Mouse (Mus musculus): ENCODE results near the gene Gmppa. TPM values are rescaled to one million over a fixed set of nuclear protein-coding genes. Genes with fewer than 3 reads are reported as not detected.

The Gmppa gene
- polyA plus RNA-seq, 1 experiment, result 98.2 TPM

DNA sequence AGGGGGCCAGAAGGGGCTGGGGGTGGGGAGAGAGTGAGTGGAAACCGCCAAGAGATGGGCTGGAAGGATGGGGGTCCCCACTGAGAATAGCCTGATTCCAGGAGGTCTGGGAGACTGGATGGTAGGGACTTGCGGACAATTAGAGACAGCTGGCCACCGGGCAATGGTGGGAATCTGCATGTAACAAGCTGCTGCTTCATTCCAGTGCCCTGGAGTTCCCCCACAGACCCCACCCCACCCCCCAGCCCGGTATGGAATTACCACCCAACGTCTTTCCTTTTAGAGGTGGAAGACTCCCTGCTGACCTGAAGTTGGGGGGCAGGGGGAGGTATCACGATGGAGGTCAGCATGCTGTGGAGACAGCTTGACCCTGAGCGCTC, 12.3 kb downstream of the Gmppa start:
- TF ChIP-seq CTCF (IDR thresholded peaks at IDR 0.05; ENCODE audit: control insufficient read depth, insufficient read depth, insufficient replicate concordance, low read depth, low read length) (no peak), POLR2A (IDR thresholded peaks at IDR 0.05; ENCODE audit: control insufficient read depth, low read depth, low read length) (no peak)
- H3K36me3 ChIP-seq (ENCODE audit: control insufficient read depth, insufficient read depth, low read length), result no peaks in the 10 kb centered on the region
- peaks cover 17% of the 10 kb centered on the region for H3K4me1 ChIP-seq (ENCODE audit: control insufficient read depth, insufficient read depth, low read length)
- H3K27me3 ChIP-seq (ENCODE audit: control insufficient read depth, insufficient read depth, low read length), result 0 out of 2 replicates have a peak, but pooled peaks cover 2% of the 10 kb centered on the region
- no peak overlapping the region for H3K27ac ChIP-seq (ENCODE audit: control insufficient read depth, insufficient read depth, low read depth, low read length)
- H3K4me3 ChIP-seq (ENCODE audit: control insufficient read depth, low read depth, low read length), result no peak overlapping the region

DNA sequence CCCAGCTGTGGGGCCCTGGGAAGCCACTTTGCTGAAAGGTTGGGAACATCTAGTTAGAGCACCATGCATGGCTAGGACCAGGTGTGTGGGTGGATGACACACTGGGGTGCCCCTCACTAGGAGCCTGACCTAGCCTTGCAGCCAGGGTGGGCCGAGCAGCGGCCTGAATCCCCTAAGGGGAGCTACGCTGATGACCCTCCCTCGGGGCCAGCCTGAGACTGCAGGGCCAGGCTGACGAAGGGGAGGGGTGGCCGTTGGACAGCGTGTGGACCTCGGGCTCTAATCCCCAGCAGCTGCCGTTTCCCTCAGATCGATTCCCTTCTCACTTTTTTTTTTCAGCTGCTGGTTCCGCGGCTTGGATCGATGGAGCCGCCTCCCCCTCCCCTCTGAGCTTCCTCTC, 13.2 kb downstream of the Gmppa start:
- H3K36me3 ChIP-seq (ENCODE audit: control insufficient read depth, insufficient read depth, low read length), result no peaks in the 10 kb centered on the region
- 0 out of 2 replicates have a peak, but pooled peaks cover 2% of the 10 kb centered on the region for H3K27me3 ChIP-seq (ENCODE audit: control insufficient read depth, insufficient read depth, low read length)
- no peak overlapping the region for H3K4me3 ChIP-seq (ENCODE audit: control insufficient read depth, low read depth, low read length)
- TF ChIP-seq CTCF (IDR thresholded peaks at IDR 0.05; ENCODE audit: control insufficient read depth, insufficient read depth, insufficient replicate concordance, low read depth, low read length) (no peak), POLR2A (IDR thresholded peaks at IDR 0.05; ENCODE audit: control insufficient read depth, low read depth, low read length) (no peak)
- H3K4me1 ChIP-seq (ENCODE audit: control insufficient read depth, insufficient read depth, low read length), result peaks cover 17% of the 10 kb centered on the region
- no peak overlapping the region for H3K27ac ChIP-seq (ENCODE audit: control insufficient read depth, insufficient read depth, low read depth, low read length)

DNA sequence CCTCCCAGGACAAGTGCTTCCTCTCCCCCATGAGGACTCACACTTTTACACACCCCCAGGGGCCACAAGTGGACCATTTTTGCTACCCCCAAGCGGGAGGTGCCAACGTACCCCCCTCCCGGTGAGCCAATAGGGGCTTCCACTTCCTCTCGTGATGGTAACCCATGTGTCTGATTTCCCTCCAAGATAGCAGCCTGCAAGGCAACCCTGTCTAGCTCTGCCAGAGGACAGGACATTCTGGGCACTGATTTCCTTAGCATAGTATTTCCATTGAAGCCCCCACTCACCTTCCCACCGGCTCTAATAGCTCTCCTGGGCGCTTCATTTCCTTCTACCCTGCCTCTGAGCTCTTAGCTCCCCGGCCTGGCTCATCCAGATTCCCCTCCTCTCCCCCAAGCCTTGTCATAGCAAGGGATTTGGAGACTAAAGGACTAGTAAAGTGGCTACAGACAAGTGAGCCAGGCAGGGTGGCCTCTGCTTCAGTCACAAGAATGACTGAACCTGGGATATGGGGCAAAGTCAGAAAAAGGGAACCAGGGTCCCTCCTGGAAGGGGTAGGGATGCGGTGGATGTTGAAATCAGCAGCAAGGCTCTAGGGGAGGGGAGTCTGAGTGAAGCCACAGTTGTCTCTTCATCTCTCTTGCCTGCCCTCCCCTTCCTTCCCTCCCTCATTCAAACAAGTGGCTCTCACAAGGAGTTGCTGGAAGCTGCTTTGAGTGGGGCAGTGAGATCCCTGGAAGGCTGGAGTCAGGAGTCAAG, 13.8 kb downstream of the Gmppa start:
- no peak overlapping the region for H3K4me3 ChIP-seq (ENCODE audit: control insufficient read depth, low read depth, low read length)

DNA sequence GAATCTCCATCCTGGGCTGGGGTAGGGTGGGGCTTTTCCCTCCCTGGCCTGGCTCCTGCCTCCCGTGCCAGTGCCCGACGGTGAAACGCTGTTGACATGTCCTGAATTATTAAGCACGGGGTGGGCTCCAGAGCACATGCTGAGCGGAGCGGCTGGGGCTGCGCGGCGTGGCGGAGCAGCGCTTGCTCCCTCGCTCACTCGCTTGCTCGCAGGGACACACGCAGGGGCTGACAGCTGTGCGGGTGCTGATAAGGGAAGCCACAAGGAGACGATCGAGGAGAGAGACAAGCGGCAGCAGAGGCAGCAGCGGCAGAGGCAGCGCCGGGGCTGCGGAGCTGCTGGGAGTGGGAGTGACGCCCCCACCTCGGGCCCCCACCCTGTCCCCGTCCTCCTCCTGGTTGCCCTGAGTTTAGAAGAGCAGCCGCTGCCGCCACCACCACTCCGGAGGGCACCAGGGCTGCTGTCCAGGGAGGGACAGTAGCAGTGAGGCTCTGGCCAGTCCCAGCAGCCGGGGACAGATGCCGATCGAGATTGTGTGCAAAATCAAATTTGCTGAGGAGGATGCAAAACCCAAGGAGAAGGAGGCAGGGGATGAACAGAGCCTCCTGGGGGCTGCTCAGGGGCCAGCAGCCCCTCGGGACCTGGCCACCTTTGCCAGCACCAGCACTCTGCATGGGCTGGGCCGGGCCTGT, 14.7 kb downstream of the Gmppa start, which contains the start of gene Asic4:
Gene Asic4 (plus strand): TSS at position 123 of the 692 bp plus-strand sequence.
- H3K27ac ChIP-seq (ENCODE audit: control insufficient read depth, insufficient read depth, low read depth, low read length), result no peak within 1 kb of the TSS
- H3K4me3 ChIP-seq (ENCODE audit: control insufficient read depth, low read depth, low read length), result no peak within 1 kb of the TSS
- no peaks in the 10 kb centered on the region for H3K36me3 ChIP-seq (ENCODE audit: control insufficient read depth, insufficient read depth, low read length)
- no peak for TF ChIP-seq CTCF (IDR thresholded peaks at IDR 0.05; ENCODE audit: control insufficient read depth, insufficient read depth, insufficient replicate concordance, low read depth, low read length)
- TF ChIP-seq POLR2A (IDR thresholded peaks at IDR 0.05; ENCODE audit: control insufficient read depth, low read depth, low read length), result no peak
- peaks cover 14% of the 10 kb centered on the region for H3K4me1 ChIP-seq (ENCODE audit: control insufficient read depth, insufficient read depth, low read length)
- 0 out of 2 replicates have a peak, but pooled peaks cover 2% of the 10 kb centered on the region for H3K27me3 ChIP-seq (ENCODE audit: control insufficient read depth, insufficient read depth, low read length)

More for the DNA sequence above, 13.8 kb downstream of the Gmppa start:
- Histone ChIP-seq H3K27me3 (ENCODE audit: control insufficient read depth, insufficient read depth, low read length) (0 out of 2 replicates have a peak, but pooled peaks cover 2% of the 10 kb centered on the region), H3K4me1 (ENCODE audit: control insufficient read depth, insufficient read depth, low read length) (peaks cover 17% of the 10 kb centered on the region), H3K36me3 (ENCODE audit: control insufficient read depth, insufficient read depth, low read length) (no peaks in the 10 kb centered on the region), H3K27ac (ENCODE audit: control insufficient read depth, insufficient read depth, low read depth, low read length) (no peak overlapping the region)
- TF ChIP-seq POLR2A (IDR thresholded peaks at IDR 0.05; ENCODE audit: control insufficient read depth, low read depth, low read length), result no peak
- TF ChIP-seq CTCF (IDR thresholded peaks at IDR 0.05; ENCODE audit: control insufficient read depth, insufficient read depth, insufficient replicate concordance, low read depth, low read length), result no peak

DNA sequence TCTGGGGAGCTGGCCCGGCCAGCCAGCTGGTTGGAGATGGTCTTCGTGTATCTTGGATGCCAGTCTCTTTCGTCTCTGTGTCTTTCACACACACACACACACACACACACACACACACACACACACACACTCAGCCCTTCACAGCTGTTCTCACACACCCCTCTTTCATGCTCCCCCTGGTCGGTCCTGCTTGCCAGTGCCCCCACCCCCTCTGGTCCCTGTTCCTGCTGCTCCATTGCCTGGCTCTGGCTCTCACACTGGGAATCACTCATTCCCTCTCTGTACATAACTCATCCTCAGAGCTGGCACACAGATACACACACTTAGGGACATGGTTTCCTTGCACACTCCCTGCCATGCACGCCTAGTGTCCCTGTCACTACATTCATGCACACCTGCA, 16.2 kb downstream of the Gmppa start:
- H3K4me3 ChIP-seq (ENCODE audit: control insufficient read depth, low read depth, low read length), result no peak overlapping the region
- H3K36me3 ChIP-seq (ENCODE audit: control insufficient read depth, insufficient read depth, low read length), result no peaks in the 10 kb centered on the region
- TF ChIP-seq CTCF (IDR thresholded peaks at IDR 0.05; ENCODE audit: control insufficient read depth, insufficient read depth, insufficient replicate concordance, low read depth, low read length) (no peak), POLR2A (IDR thresholded peaks at IDR 0.05; ENCODE audit: control insufficient read depth, low read depth, low read length) (no peak)
- H3K4me1 ChIP-seq (ENCODE audit: control insufficient read depth, insufficient read depth, low read length), result peaks cover 5% of the 10 kb centered on the region
- H3K27me3 ChIP-seq (ENCODE audit: control insufficient read depth, insufficient read depth, low read length), result 0 out of 2 replicates have a peak, but pooled peaks cover 2% of the 10 kb centered on the region
- H3K27ac ChIP-seq (ENCODE audit: control insufficient read depth, insufficient read depth, low read depth, low read length), result no peak overlapping the region

DNA sequence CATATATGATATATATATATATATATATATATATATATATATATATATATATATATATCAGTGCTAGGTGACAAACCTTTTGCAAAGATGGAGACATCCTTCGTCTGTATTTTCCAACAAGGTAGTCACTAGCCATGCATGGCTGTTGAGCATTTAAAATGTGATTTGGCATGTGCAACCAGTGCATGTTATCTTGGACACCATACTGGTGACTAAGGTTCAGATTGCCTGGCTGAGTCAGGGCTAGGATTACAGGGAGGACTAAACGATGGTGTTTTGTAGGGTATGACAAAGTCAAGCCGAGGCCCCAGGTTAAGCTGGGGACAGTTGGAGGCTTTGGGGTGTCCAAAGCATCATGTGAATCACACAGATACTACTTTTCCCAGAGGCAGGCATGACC, 19.7 kb downstream of the Gmppa start:
- peaks cover 12% of the 10 kb centered on the region for H3K4me1 ChIP-seq (ENCODE audit: control insufficient read depth, insufficient read depth, low read length)
- no peak overlapping the region for H3K27ac ChIP-seq (ENCODE audit: control insufficient read depth, insufficient read depth, low read depth, low read length)
- TF ChIP-seq POLR2A (IDR thresholded peaks at IDR 0.05; ENCODE audit: control insufficient read depth, low read depth, low read length) (no peak), CTCF (IDR thresholded peaks at IDR 0.05; ENCODE audit: control insufficient read depth, insufficient read depth, insufficient replicate concordance, low read depth, low read length) (no peak)
- H3K4me3 ChIP-seq (ENCODE audit: control insufficient read depth, low read depth, low read length), result no peak overlapping the region
- H3K27me3 ChIP-seq (ENCODE audit: control insufficient read depth, insufficient read depth, low read length), result no peaks in the 10 kb centered on the region; the same call in 1 of the 2 replicates
- no peaks in the 10 kb centered on the region for H3K36me3 ChIP-seq (ENCODE audit: control insufficient read depth, insufficient read depth, low read length)

DNA sequence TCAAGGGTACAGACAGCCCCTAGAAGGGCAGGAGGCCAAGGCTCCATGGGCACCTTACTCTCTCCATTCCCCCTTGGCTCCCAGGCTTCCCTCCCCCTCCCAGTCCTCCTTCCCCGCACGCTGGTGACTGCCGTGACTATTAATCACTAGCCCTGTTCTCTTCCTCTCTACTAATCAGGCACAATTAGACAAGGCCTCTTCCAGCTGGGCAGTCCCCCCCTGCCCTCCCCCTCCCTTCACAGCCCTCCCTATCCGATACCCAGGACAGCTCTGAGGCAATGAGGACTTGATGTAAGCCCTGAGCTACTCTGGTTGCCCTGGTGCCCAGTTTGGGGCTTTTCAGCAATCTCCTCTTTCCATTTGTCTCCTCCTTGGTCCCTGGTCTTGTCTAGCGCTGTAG, 20.2 kb downstream of the Gmppa start:
- Histone ChIP-seq H3K27me3 (ENCODE audit: control insufficient read depth, insufficient read depth, low read length) (no peaks in the 10 kb centered on the region; the same call in 1 of the 2 replicates), H3K4me1 (ENCODE audit: control insufficient read depth, insufficient read depth, low read length) (peaks cover 10% of the 10 kb centered on the region)
- TF ChIP-seq CTCF (IDR thresholded peaks at IDR 0.05; ENCODE audit: control insufficient read depth, insufficient read depth, insufficient replicate concordance, low read depth, low read length), result no peak
- no peak for TF ChIP-seq POLR2A (IDR thresholded peaks at IDR 0.05; ENCODE audit: control insufficient read depth, low read depth, low read length)

More for the DNA sequence above, 20.2 kb downstream of the Gmppa start:
- no peaks in the 10 kb centered on the region for H3K36me3 ChIP-seq (ENCODE audit: control insufficient read depth, insufficient read depth, low read length)
- no peak overlapping the region for H3K4me3 ChIP-seq (ENCODE audit: control insufficient read depth, low read depth, low read length)
- H3K27ac ChIP-seq (ENCODE audit: control insufficient read depth, insufficient read depth, low read depth, low read length), result no peak overlapping the region
